Mouse (Mus musculus): ENCODE measurements at regions not wholly inside any gene's neighbourhood (a gene's known extent, or its start where the extent isn't known, plus 50 kb on each side); places are given as distances from the start of the nearest gene placed in this dataset.
"Not testable (repeated sequence)": the region's sequence is repeated elsewhere in the genome, so short reads cannot be mapped to it uniquely, and the experiment has no call there.

DNA sequence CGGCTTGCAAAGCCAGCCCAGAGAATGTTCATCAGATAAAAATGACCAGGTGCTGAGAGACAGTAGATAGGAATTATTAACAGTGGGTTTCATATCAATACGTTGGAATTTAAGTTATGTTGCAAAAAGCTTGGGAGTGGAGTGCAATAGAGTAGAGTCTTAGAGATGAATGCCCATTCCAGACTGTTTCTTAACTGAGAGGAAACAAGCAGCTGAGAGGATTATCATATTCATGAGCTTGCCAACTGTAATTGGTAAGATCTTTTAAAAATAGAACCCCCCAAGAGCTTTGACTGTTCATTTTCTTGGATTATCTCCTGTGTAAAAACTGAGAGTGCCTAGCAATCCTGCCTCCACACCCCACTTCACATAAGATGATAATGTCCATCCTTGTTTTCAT lies 854.9 kb downstream of the Abca13 start:
- 48% methylated on average over 2 of the region's 2 CpGs for WGBS (ENCODE audit: insufficient replicate concordance)
- no peak overlapping the region for H3K9ac ChIP-seq (ENCODE audit: low read depth, low read length)
- H3K36me3 ChIP-seq (ENCODE audit: control insufficient read depth, insufficient read depth, low read length), result no peaks in the 10 kb centered on the region
- no peaks in the 10 kb centered on the region for H3K4me1 ChIP-seq (ENCODE audit: control insufficient read depth, insufficient read depth, low read length)
- H3K27ac ChIP-seq (ENCODE audit: low read depth, low read length), result no peak overlapping the region
- H3K27me3 ChIP-seq (ENCODE audit: control insufficient read depth, insufficient read depth, low read length), result no peaks in the 10 kb centered on the region
- ATAC-seq (replicated peaks; ENCODE audit: insufficient number of reproducible peaks, low FRiP score, low TSS enrichment), result no peak
- H3K4me2 ChIP-seq, result no peak overlapping the region
- H3K4me3 ChIP-seq (ENCODE audit: low read depth, low read length), result no peak overlapping the region
- no peaks in the 10 kb centered on the region for H3K9me3 ChIP-seq (replicated peaks; ENCODE audit: control insufficient read depth, low read length)

- WGBS (ENCODE audit: insufficient replicate concordance), result 63% methylated on average over 2 of the region's 2 CpGs
- no peaks in the 10 kb centered on the region for H3K36me3 ChIP-seq (ENCODE audit: control insufficient read depth, insufficient read depth, low read length)
These were observed 860.0 kb downstream of the Abca13 start for GRCm38 (mm10) chr11:10051584-10052210.

GRCm38 (mm10) chr11:10071881-10072280 lies 880.1 kb downstream of the Abca13 start:
- no peak overlapping the region for H3K9ac ChIP-seq (ENCODE audit: low read depth, low read length)
- H3K4me1 ChIP-seq (ENCODE audit: control insufficient read depth, insufficient read depth, low read length), result no peaks in the 10 kb centered on the region
- no peak for ATAC-seq (replicated peaks; ENCODE audit: insufficient number of reproducible peaks, low FRiP score, low TSS enrichment)
- no peaks in the 10 kb centered on the region for H3K9me3 ChIP-seq (replicated peaks; ENCODE audit: control insufficient read depth, low read length)
- no peaks in the 10 kb centered on the region for H3K36me3 ChIP-seq (ENCODE audit: control insufficient read depth, insufficient read depth, low read length)
- H3K4me2 ChIP-seq, result no peak overlapping the region
- 75% methylated on average over 2 of the region's 2 CpGs for WGBS (ENCODE audit: insufficient replicate concordance)
- H3K27ac ChIP-seq (ENCODE audit: low read depth, low read length), result no peak overlapping the region
- no peaks in the 10 kb centered on the region for H3K27me3 ChIP-seq (ENCODE audit: control insufficient read depth, insufficient read depth, low read length)
- no peak overlapping the region for H3K4me3 ChIP-seq (ENCODE audit: low read depth, low read length)

More at GRCm38 (mm10) chr11:10051584-10052210, 860.0 kb downstream of the Abca13 start:
- Histone ChIP-seq H3K27me3 (ENCODE audit: control insufficient read depth, insufficient read depth, low read length) (no peaks in the 10 kb centered on the region), H3K9me3 (replicated peaks; ENCODE audit: control insufficient read depth, low read length) (no peaks in the 10 kb centered on the region), H3K4me1 (ENCODE audit: control insufficient read depth, insufficient read depth, low read length) (no peaks in the 10 kb centered on the region), H3K27ac (ENCODE audit: low read depth, low read length) (no peak overlapping the region), H3K4me3 (ENCODE audit: low read depth, low read length) (no peak overlapping the region), H3K9ac (ENCODE audit: low read depth, low read length) (no peak overlapping the region), H3K4me2 (no peak overlapping the region)
- ATAC-seq (replicated peaks; ENCODE audit: insufficient number of reproducible peaks, low FRiP score, low TSS enrichment), result no peak

DNA sequence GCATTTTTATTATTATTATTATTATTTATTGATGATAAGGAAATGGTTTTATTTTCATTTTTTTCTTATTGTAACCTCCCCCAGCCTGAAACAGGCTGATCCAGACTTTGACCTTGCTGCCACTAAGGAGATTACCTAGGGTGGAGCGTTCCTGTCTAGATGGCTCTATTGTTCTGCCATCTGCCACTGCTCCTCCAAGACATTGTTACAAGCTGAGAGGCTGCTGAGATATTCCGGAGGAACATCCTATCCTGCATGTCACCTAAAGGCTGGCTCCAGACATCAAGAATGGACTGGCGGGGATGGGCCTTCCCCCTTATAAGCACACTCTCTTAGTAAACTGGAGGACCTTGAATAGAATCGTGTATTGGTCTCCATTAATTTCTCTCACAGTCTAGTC lies 896.2 kb downstream of the Abca13 start:
- ATAC-seq (replicated peaks; ENCODE audit: insufficient number of reproducible peaks, low FRiP score, low TSS enrichment), result no peak

GRCm38 (mm10) chr11:10102314-10102713 lies 910.6 kb downstream of the Abca13 start:
- not testable (repeated sequence) for H3K4me3 ChIP-seq (ENCODE audit: low read depth, low read length); H3K36me3 ChIP-seq (ENCODE audit: control insufficient read depth, insufficient read depth, low read length); H3K9me3 ChIP-seq (replicated peaks; ENCODE audit: control insufficient read depth, low read length); H3K27ac ChIP-seq (ENCODE audit: low read depth, low read length); H3K9ac ChIP-seq (ENCODE audit: low read depth, low read length); ATAC-seq (replicated peaks; ENCODE audit: insufficient number of reproducible peaks, low FRiP score, low TSS enrichment); H3K4me2 ChIP-seq; H3K27me3 ChIP-seq (ENCODE audit: control insufficient read depth, insufficient read depth, low read length); H3K4me1 ChIP-seq (ENCODE audit: control insufficient read depth, insufficient read depth, low read length)
- WGBS (ENCODE audit: insufficient replicate concordance), result 63% methylated on average over 8 of the region's 8 CpGs

More for the DNA sequence above, 896.2 kb downstream of the Abca13 start:
- no peaks in the 10 kb centered on the region for H3K4me1 ChIP-seq (ENCODE audit: control insufficient read depth, insufficient read depth, low read length)
- 73% methylated on average over 4 of the region's 4 CpGs for WGBS (ENCODE audit: insufficient replicate concordance)
- no peak overlapping the region for H3K9ac ChIP-seq (ENCODE audit: low read depth, low read length)
- no peak overlapping the region for H3K4me3 ChIP-seq (ENCODE audit: low read depth, low read length)
- H3K36me3 ChIP-seq (ENCODE audit: control insufficient read depth, insufficient read depth, low read length), result no peaks in the 10 kb centered on the region
- no peaks in the 10 kb centered on the region for H3K27me3 ChIP-seq (ENCODE audit: control insufficient read depth, insufficient read depth, low read length)
- H3K4me2 ChIP-seq, result no peak overlapping the region
- no peak overlapping the region for H3K27ac ChIP-seq (ENCODE audit: low read depth, low read length)
- no peaks in the 10 kb centered on the region for H3K9me3 ChIP-seq (replicated peaks; ENCODE audit: control insufficient read depth, low read length)

GRCm38 (mm10) chr11:10105077-10105476 lies 913.3 kb downstream of the Abca13 start:
- ATAC-seq (replicated peaks; ENCODE audit: insufficient number of reproducible peaks, low FRiP score, low TSS enrichment), result no peak
- WGBS (ENCODE audit: insufficient replicate concordance), result 67% methylated on average over 2 of the region's 2 CpGs

GRCm38 (mm10) chr11:10142161-10142560 lies 950.4 kb downstream of the Abca13 start:
- Histone ChIP-seq H3K4me2 (no peak overlapping the region), H3K27ac (ENCODE audit: low read depth, low read length) (no peak overlapping the region), H3K4me3 (ENCODE audit: low read depth, low read length) (no peak overlapping the region), H3K27me3 (ENCODE audit: control insufficient read depth, insufficient read depth, low read length) (no peaks in the 10 kb centered on the region), H3K9ac (ENCODE audit: low read depth, low read length) (no peak overlapping the region), H3K9me3 (replicated peaks; ENCODE audit: control insufficient read depth, low read length) (no peaks in the 10 kb centered on the region), H3K4me1 (ENCODE audit: control insufficient read depth, insufficient read depth, low read length) (no peaks in the 10 kb centered on the region), H3K36me3 (ENCODE audit: control insufficient read depth, insufficient read depth, low read length) (no peaks in the 10 kb centered on the region)
- ATAC-seq (replicated peaks; ENCODE audit: insufficient number of reproducible peaks, low FRiP score, low TSS enrichment), result no peak

More at GRCm38 (mm10) chr11:10105077-10105476, 913.3 kb downstream of the Abca13 start:
- Histone ChIP-seq H3K4me3 (ENCODE audit: low read depth, low read length) (no peak overlapping the region), H3K36me3 (ENCODE audit: control insufficient read depth, insufficient read depth, low read length) (no peaks in the 10 kb centered on the region), H3K27me3 (ENCODE audit: control insufficient read depth, insufficient read depth, low read length) (no peaks in the 10 kb centered on the region), H3K9ac (ENCODE audit: low read depth, low read length) (no peak overlapping the region), H3K4me2 (no peak overlapping the region), H3K9me3 (replicated peaks; ENCODE audit: control insufficient read depth, low read length) (no peaks in the 10 kb centered on the region), H3K4me1 (ENCODE audit: control insufficient read depth, insufficient read depth, low read length) (no peaks in the 10 kb centered on the region), H3K27ac (ENCODE audit: low read depth, low read length) (no peak overlapping the region)

- no peak overlapping the region for H3K9ac ChIP-seq (ENCODE audit: low read depth, low read length)
- no peaks in the 10 kb centered on the region for H3K9me3 ChIP-seq (replicated peaks; ENCODE audit: control insufficient read depth, low read length)
- no peak for ATAC-seq (replicated peaks; ENCODE audit: insufficient number of reproducible peaks, low FRiP score, low TSS enrichment)
- H3K4me1 ChIP-seq (ENCODE audit: control insufficient read depth, insufficient read depth, low read length), result no peaks in the 10 kb centered on the region
- H3K4me3 ChIP-seq (ENCODE audit: low read depth, low read length), result no peak overlapping the region
- H3K27me3 ChIP-seq (ENCODE audit: control insufficient read depth, insufficient read depth, low read length), result no peaks in the 10 kb centered on the region
- 52% methylated on average over 1 of the region's 1 CpGs for WGBS (ENCODE audit: insufficient replicate concordance)
- no peak overlapping the region for H3K4me2 ChIP-seq
- H3K36me3 ChIP-seq (ENCODE audit: control insufficient read depth, insufficient read depth, low read length), result no peaks in the 10 kb centered on the region
- H3K27ac ChIP-seq (ENCODE audit: low read depth, low read length), result no peak overlapping the region
These were observed 957.4 kb downstream of the Abca13 start for GRCm38 (mm10) chr11:10149160-10149559.

GRCm38 (mm10) chr11:10153836-10154235 lies 960.2 kb upstream of the Vwc2 start:
- Histone ChIP-seq H3K27me3 (ENCODE audit: control insufficient read depth, insufficient read depth, low read length) (no peaks in the 10 kb centered on the region), H3K4me2 (no peak overlapping the region), H3K4me3 (ENCODE audit: low read depth, low read length) (no peak overlapping the region), H3K9ac (ENCODE audit: low read depth, low read length) (no peak overlapping the region), H3K4me1 (ENCODE audit: control insufficient read depth, insufficient read depth, low read length) (no peaks in the 10 kb centered on the region), H3K9me3 (replicated peaks; ENCODE audit: control insufficient read depth, low read length) (no peaks in the 10 kb centered on the region), H3K36me3 (ENCODE audit: control insufficient read depth, insufficient read depth, low read length) (no peaks in the 10 kb centered on the region), H3K27ac (ENCODE audit: low read depth, low read length) (no peak overlapping the region)
- ATAC-seq (replicated peaks; ENCODE audit: insufficient number of reproducible peaks, low FRiP score, low TSS enrichment), result no peak
